Mouse (Mus musculus) activated CD4-positive, CD25-positive, alpha-beta regulatory T cell (primary cell): ENCODE measurements around the gene Rbmxl1. TPM values are rescaled to one million over a fixed set of nuclear protein-coding genes. Genes with fewer than 3 reads are reported as not detected.

Source experiments
- polyA plus RNA-seq, 2 experiments: library from polyadenylated mRNA; unstranded; fragments of 100-300 nt; shearing (Covaris generic); gene quantifications; one replicate each; pipeline ENCODE4 v1.2.1; 2017

Rbmxl1 gene
- polyA plus RNA-seq: 100 to 1,000 TPM; 101 to 124 TPM

DNA sequence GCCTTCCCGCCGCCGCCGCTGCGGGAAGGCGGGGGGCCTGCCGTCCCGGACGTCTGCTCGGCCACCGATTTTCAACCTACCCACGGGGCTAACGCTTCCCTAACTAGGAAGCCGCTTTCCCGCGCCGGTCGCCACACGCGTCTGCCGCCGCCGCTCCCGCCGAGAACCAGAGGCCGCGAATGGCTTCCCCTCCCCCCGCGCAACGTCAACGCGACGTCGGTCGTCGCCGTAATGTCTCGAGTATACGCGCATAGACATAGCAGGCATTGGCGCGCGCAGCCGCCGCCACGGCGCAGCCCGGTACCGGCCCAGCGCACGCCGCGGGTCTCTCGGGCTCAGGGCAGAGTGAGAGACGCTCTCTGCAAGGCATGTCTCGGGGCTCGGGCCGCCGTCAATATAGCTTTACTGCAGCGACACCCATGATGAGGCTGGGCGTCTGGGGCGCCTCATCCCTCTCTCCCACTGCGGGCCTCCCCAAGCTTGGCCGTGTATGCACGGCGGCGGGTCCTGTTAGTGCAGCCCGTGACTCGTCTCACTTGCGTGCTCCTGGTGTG, at the start of gene Rbmxl1:
TSS of gene Rbmxl1 (minus strand) at position 180 of the 554 bp plus-strand sequence.

DNA sequence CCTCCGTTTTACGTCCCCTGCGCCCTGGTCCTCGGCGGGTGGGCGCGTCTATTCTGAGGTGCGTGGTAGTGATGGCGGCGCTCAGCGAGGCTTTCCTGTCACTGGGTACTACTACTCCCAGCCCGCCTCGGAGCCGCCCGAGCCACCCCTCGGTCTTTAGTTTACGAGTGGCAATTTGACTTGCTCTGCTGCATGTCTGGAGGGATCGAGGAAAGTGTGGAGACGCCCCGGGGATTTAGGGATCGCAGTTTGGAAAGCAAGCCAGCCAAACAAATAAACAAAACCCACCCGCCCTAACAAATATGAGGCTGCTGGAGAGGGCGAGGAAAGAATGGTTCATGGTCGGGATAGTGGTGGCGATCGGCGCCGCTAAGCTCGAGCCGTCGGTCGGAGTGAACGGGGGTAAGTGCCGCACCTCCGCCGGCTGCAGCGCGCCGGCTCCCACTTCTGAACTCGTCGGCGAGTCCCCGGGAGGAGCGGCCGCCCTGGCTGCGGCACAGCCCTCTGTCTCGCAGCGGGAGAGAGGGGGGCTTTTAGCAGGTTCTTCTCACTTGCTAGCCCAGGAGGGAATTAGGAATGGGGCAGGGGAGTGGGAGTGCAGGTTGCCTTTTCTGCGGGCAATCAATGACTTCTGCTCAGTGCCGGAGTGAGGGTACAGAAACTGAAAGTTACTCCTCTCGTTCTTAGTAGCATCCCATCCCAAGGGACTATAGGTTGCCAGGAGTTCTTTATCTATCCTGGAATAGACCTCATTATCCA, 754 bp upstream of the Rbmxl1 start, which contains the start of gene Slc10a7:
TSS of gene Slc10a7 (plus strand) at position 74 of the 759 bp plus-strand sequence.

Other genes starting within 250 kb of the Rbmxl1 start
- not detected for gene Pou4f2, start 72.3 kb downstream of the Rbmxl1 start, polyA plus RNA-seq
- 10 to 100 TPM; 18.1 to 25.0 TPM for gene Slc10a7, start 448 bp upstream of the Rbmxl1 start, polyA plus RNA-seq